Mouse (Mus musculus): ENCODE data around the gene Tmem150c.

GRCm38 (mm10) chr5:100197476-100197875, 37.9 kb upstream of the Tmem150c start:
- TF ChIP-seq CTCF (IDR thresholded peaks at IDR 0.05; ENCODE audit: low read depth) (no peak), EP300 (IDR thresholded peaks at IDR 0.05; ENCODE audit: low read depth) (no peak)

Data from liver, postnatal 0 days (tissue).